Mouse (Mus musculus) lung, embryonic 15.5 days (tissue): ENCODE measurements at regions not wholly inside any gene's neighbourhood (a gene's known extent, or its start where the extent isn't known, plus 50 kb on each side); places are given as distances from the start of the nearest gene placed in this dataset.
"Not testable (repeated sequence)": the region's sequence is repeated elsewhere in the genome, so short reads cannot be mapped to it uniquely, and the experiment has no call there.

Experiments
- ATAC-seq: fragments of 200-750 bp; cut with Nextera tagmentation; 2 replicates; pipeline ENCODE4 v1.8.0; 2017; ENCODE audit warnings: moderate number of reproducible peaks, borderline replicate concordance; ENCODE audit not compliant: low FRiP score, low TSS enrichment; ENCODE audit errors: extremely low read depth
- H3K27ac ChIP-seq: fragments of 300-500 bp; sonication (generic); 2 replicates; pipeline ENCODE4 v1.5.1; 2015; ENCODE audit warnings: moderate library complexity, mild to moderate bottlenecking, inconsistent platforms
- H3K27me3 ChIP-seq: fragments of 300-500 bp; sonication (generic); 2 replicates; pipeline ENCODE4 v1.6.1; 2015; ENCODE audit warnings: inconsistent platforms
- H3K36me3 ChIP-seq: fragments of 300-500 bp; sonication (generic); 2 replicates; pipeline ENCODE4 v1.6.1; 2015; ENCODE audit warnings: inconsistent platforms
- H3K4me1 ChIP-seq: fragments of 300-500 bp; sonication (generic); 2 replicates; pipeline ENCODE4 v1.6.1; 2015; ENCODE audit warnings: inconsistent platforms
- H3K4me2 ChIP-seq: fragments of 300-500 bp; sonication (generic); 2 replicates; pipeline ENCODE4 v1.6.1; 2015; ENCODE audit warnings: inconsistent platforms, mild to moderate bottlenecking, moderate library complexity
- H3K4me3 ChIP-seq: fragments of 300-500 bp; sonication (generic); 2 replicates; pipeline ENCODE4 v1.5.1; 2015; ENCODE audit warnings: mild to moderate bottlenecking, inconsistent platforms
- H3K9ac ChIP-seq: fragments of 300-500 bp; sonication (generic); 2 replicates; pipeline ENCODE4 v1.6.1; 2015; ENCODE audit warnings: inconsistent platforms
- H3K9me3 ChIP-seq: fragments of 300-500 bp; sonication (generic); 2 replicates; pipeline ENCODE4 v1.6.1; 2016; ENCODE audit warnings: inconsistent platforms
- WGBS: fragments of 180-500 bp; shearing (Covaris S2); methylation state at CpG from one replicate; pipeline ENCODE4 v1.1.7; 2015; 5-methylcytosine and 5-hydroxymethylcytosine counted together

DNA sequence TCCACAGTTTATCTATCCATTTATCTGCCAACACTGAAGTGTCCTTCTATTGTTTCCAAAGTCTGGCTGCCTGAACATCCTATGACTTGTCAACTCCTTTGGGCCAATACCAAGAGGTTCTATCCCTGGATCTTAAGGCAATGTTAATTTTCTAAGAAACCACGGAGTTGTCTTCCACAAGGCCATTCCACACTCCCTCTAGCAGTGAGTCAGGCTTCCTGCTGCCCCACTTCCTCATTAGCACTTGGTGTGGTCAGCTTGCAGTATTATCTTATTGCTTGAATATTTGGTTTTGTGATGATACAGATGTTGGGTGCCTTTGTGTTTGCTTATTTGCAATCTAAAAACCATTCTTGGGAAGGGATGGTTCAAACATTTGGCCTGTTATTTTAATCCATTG is 87.5 kb upstream of the Ppp2r2d start:
- Histone ChIP-seq H3K27ac (no peak overlapping the region), H3K4me1 (no peaks in the 10 kb centered on the region), H3K4me2 (no peak overlapping the region), H3K9ac (no peak overlapping the region), H3K27me3 (no peaks in the 10 kb centered on the region), H3K36me3 (no peaks in the 10 kb centered on the region), H3K9me3 (no peaks in the 10 kb centered on the region), H3K4me3 (no peak overlapping the region)
- ATAC-seq, result no peak
- 56% methylated on average over 1 of the region's 1 CpGs for WGBS

- Histone ChIP-seq H3K27me3 (no peaks in the 10 kb centered on the region), H3K9me3 (no peaks in the 10 kb centered on the region), H3K4me1 (no peaks in the 10 kb centered on the region), H3K4me3 (no peak overlapping the region), H3K9ac (no peak overlapping the region), H3K27ac (no peak overlapping the region), H3K36me3 (no peaks in the 10 kb centered on the region), H3K4me2 (no peak overlapping the region)
- 63% methylated on average over 2 of the region's 2 CpGs for WGBS
- ATAC-seq, result no peak
These were observed 97.4 kb upstream of the Ppp2r2d start for GRCm38 (mm10) chr7:138748442-138748841.

- no peak overlapping the region for H3K4me3 ChIP-seq
- no peak overlapping the region for H3K4me2 ChIP-seq
- no peaks in the 10 kb centered on the region for H3K9me3 ChIP-seq
- no peak overlapping the region for H3K9ac ChIP-seq
- H3K27ac ChIP-seq, result no peak overlapping the region
- 58% methylated on average over 8 of the region's 8 CpGs for WGBS
- H3K4me1 ChIP-seq, result no peaks in the 10 kb centered on the region
- no peak for ATAC-seq
- no peaks in the 10 kb centered on the region for H3K36me3 ChIP-seq
- H3K27me3 ChIP-seq, result no peaks in the 10 kb centered on the region
These were observed 99.3 kb upstream of the Ppp2r2d start for GRCm38 (mm10) chr7:138746616-138747015.

DNA sequence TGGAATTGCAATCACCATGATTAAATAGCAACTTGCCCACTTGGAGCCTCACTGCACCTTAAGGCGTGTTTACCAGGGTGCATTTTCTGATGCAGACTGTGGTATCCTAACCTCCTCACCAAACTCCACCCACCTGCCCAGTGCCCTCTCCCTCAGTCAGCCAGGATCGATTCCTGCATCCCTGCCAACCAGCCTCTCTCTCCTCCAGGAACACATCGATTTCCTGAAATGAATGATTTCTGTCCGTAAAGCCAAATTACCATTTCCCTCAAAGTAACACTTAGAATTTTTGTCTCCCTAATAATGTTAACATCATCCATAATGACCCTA is 103.4 kb upstream of the Ppp2r2d start:
- Histone ChIP-seq H3K36me3 (no peaks in the 10 kb centered on the region), H3K27me3 (no peaks in the 10 kb centered on the region), H3K9ac (no peak overlapping the region), H3K4me2 (no peak overlapping the region), H3K27ac (no peak overlapping the region), H3K9me3 (no peaks in the 10 kb centered on the region), H3K4me1 (no peaks in the 10 kb centered on the region), H3K4me3 (no peak overlapping the region)
- 81% methylated on average over 4 of the region's 4 CpGs for WGBS
- no peak for ATAC-seq

GRCm38 (mm10) chr7:138741816-138742515 is 103.9 kb upstream of the Ppp2r2d start:
- H3K4me2 ChIP-seq, result no peak overlapping the region
- H3K9me3 ChIP-seq, result no peaks in the 10 kb centered on the region
- H3K9ac ChIP-seq, result no peak overlapping the region
- 68% methylated on average over 7 of the region's 7 CpGs for WGBS
- H3K4me1 ChIP-seq, result no peaks in the 10 kb centered on the region
- H3K36me3 ChIP-seq, result no peaks in the 10 kb centered on the region
- no peak overlapping the region for H3K27ac ChIP-seq
- H3K27me3 ChIP-seq, result no peaks in the 10 kb centered on the region
- no peak overlapping the region for H3K4me3 ChIP-seq
- ATAC-seq, result no peak

DNA sequence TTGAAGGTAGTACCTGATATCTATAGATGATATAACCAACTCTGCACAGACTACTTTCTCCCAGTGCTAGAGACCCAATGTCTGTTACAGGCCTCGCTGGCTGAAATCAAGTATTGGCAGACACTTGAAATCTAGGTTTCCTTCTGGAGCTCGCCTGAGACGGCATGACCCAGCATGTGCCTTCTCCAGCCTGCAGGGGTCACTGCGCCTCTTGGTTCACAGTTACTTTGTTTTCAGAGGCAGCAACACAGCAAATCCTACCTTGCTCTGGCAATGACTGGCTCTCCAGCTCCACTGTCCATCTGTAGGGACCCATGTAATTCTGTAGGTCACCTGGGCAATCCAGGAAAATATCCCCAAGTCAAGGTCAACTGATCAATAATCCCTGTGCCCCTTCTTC is 111.6 kb upstream of the Ppp2r2d start:
- H3K9me3 ChIP-seq, result no peaks in the 10 kb centered on the region
- H3K36me3 ChIP-seq, result no peaks in the 10 kb centered on the region
- H3K4me1 ChIP-seq, result no peaks in the 10 kb centered on the region
- ATAC-seq, result no peak
- H3K4me2 ChIP-seq, result no peak overlapping the region
- H3K27me3 ChIP-seq, result no peaks in the 10 kb centered on the region
- no peak overlapping the region for H3K27ac ChIP-seq
- no peak overlapping the region for H3K4me3 ChIP-seq
- no peak overlapping the region for H3K9ac ChIP-seq
- 25% methylated on average over 4 of the region's 4 CpGs for WGBS

GRCm38 (mm10) chr7:138724829-138725228 is 121.0 kb upstream of the Ppp2r2d start:
- Histone ChIP-seq H3K36me3 (no peaks in the 10 kb centered on the region), H3K4me1 (no peaks in the 10 kb centered on the region), H3K4me2 (no peak overlapping the region), H3K9me3 (no peaks in the 10 kb centered on the region), H3K27ac (no peak overlapping the region), H3K4me3 (no peak overlapping the region), H3K9ac (no peak overlapping the region), H3K27me3 (no peaks in the 10 kb centered on the region)
- no peak for ATAC-seq
- WGBS, result 79% methylated on average over 2 of the region's 2 CpGs

- no peak for ATAC-seq
- H3K27ac ChIP-seq, result no peak overlapping the region
- no peaks in the 10 kb centered on the region for H3K36me3 ChIP-seq
- H3K4me1 ChIP-seq, result no peaks in the 10 kb centered on the region
- H3K4me2 ChIP-seq, result no peak overlapping the region
- no peak overlapping the region for H3K4me3 ChIP-seq
- no peak overlapping the region for H3K9ac ChIP-seq
- H3K27me3 ChIP-seq, result no peaks in the 10 kb centered on the region
- WGBS, result 64% methylated on average over 5 of the region's 5 CpGs
- no peaks in the 10 kb centered on the region for H3K9me3 ChIP-seq
These were observed 126.3 kb upstream of the Ppp2r2d start for GRCm38 (mm10) chr7:138719608-138720007.

- ATAC-seq, result no peak
- H3K9ac ChIP-seq, result no peak overlapping the region
- 41% methylated on average over 3 of the region's 3 CpGs for WGBS
These were observed 126.8 kb upstream of the Ppp2r2d start for GRCm38 (mm10) chr7:138719115-138719514.

GRCm38 (mm10) chr7:138714731-138715130 is 131.1 kb upstream of the Ppp2r2d start:
- Histone ChIP-seq H3K9me3 (no peaks in the 10 kb centered on the region), H3K4me2 (no peak overlapping the region), H3K4me3 (no peak overlapping the region), H3K9ac (no peak overlapping the region), H3K27ac (no peak overlapping the region), H3K36me3 (no peaks in the 10 kb centered on the region), H3K4me1 (no peaks in the 10 kb centered on the region), H3K27me3 (no peaks in the 10 kb centered on the region)
- 81% methylated on average over 1 of the region's 1 CpGs for WGBS
- ATAC-seq, result no peak

More at GRCm38 (mm10) chr7:138719115-138719514, 126.8 kb upstream of the Ppp2r2d start:
- Histone ChIP-seq H3K27ac (no peak overlapping the region), H3K36me3 (no peaks in the 10 kb centered on the region), H3K9me3 (no peaks in the 10 kb centered on the region), H3K4me3 (no peak overlapping the region), H3K27me3 (no peaks in the 10 kb centered on the region), H3K4me1 (no peaks in the 10 kb centered on the region), H3K4me2 (no peak overlapping the region)

DNA sequence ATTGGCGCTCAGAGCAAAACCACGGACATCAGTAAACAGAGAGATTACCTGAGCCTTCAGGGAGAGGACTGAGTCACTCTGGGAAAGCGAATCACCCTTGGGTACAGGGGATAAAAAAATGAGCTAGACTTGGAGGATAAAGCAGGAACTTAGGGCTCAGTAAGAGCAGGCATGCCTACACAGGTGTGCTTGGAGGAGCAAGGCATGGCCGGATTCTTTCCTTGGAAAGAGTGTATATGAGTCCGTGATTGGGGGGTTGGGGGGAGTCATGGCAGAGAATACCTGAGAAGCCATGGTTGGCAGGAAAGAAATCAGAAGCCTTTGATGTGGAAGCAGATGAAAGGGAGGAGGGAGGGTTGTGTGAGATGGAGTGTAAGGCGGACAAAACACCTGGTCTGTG is 137.5 kb upstream of the Ppp2r2d start:
- Histone ChIP-seq H3K36me3 (no peaks in the 10 kb centered on the region), H3K27ac (no peak overlapping the region), H3K27me3 (no peaks in the 10 kb centered on the region), H3K4me3 (no peak overlapping the region), H3K4me2 (no peak overlapping the region), H3K9me3 (no peaks in the 10 kb centered on the region), H3K9ac (no peak overlapping the region), H3K4me1 (no peaks in the 10 kb centered on the region)
- ATAC-seq, result no peak
- 68% methylated on average over 6 of the region's 6 CpGs for WGBS

- H3K9me3 ChIP-seq, H3K27ac ChIP-seq, ATAC-seq, H3K4me1 ChIP-seq, H3K4me2 ChIP-seq, H3K36me3 ChIP-seq, H3K27me3 ChIP-seq, H3K9ac ChIP-seq, H3K4me3 ChIP-seq: not testable (repeated sequence)
- 48% methylated on average over 1 of the region's 1 CpGs for WGBS
These were observed 146.3 kb upstream of the Ppp2r2d start for GRCm38 (mm10) chr7:138699599-138699998.

GRCm38 (mm10) chr7:138682161-138682560 is 163.7 kb upstream of the Ppp2r2d start:
- Histone ChIP-seq H3K27ac (no peak overlapping the region), H3K9ac (no peak overlapping the region), H3K4me2 (no peak overlapping the region), H3K27me3 (no peaks in the 10 kb centered on the region), H3K4me1 (no peaks in the 10 kb centered on the region), H3K36me3 (no peaks in the 10 kb centered on the region), H3K4me3 (no peak overlapping the region), H3K9me3 (no peaks in the 10 kb centered on the region)
- WGBS, result 41% methylated on average over 7 of the region's 7 CpGs
- ATAC-seq, result no peak
